Mouse (Mus musculus) kidney, adult 8-10 months (tissue): ENCODE measurements around the gene Gm27021.

Experiments
- DNase-seq, 2 experiments: peaks; one replicate each; pipeline ENCODE4 v3.0.0; 2022

Gene Gm27021

GRCm38 (mm10) chr8:120595963-120596362, 71.9 kb downstream of the Gm27021 start:
- peak; percentile 15 to 58 for DNase-seq

DNA sequence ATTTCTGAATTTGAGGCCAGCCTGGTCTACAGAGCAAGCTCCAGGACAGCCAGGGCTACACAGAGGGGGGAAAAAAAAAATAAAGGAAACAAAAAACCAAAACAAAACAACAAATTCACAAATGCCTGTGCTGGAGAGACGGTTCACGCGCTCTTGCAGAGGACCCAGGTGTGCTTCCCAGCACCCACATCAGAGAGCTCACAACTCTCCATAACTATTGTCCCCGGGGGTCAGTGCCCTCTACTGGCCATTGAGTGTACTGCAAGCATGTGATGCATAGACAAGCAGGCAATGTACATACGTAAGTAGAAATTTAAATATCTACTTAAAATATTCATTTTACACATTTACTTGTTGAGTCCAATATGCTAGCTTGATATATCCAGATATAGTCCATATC, 73.3 kb downstream of the Gm27021 start:
- DNase-seq = no peak

DNA sequence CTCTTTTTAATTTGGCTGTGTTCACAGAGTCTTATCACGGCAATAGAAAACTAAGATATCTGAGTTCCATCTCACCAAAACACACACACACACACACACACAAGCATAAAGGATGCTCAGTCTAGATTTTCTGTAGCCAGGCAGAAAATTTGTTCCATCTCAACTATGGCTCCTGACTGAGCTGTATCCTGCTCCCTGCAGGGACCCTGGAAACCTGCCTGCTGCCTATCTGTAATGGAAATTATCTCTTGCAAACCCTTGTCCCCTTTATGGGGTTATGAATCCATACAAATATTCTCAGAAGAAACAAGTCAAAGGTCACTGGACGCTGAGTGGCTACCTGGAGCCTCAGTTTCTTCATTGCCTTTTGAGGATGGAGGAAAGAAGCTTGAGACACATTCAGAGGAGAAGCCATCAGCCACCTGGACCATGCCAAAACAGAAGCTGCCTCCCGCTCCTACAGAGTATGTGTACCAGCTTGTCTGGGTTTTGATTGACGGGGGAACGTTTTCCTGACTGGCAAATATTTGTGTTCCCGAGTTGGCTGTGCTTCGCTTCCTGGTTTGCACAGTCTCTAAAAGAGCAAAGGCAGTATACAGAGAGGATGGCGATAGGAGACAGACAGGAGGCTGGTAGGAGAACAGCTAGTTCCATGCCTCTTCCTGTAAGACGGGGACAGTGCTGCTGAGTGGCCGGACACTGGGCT, 76.1 kb downstream of the Gm27021 start:
- DNase-seq = no peak

- DNase-seq = peak; percentile 42 to 56
Observed at GRCm38 (mm10) chr8:120589921-120590320, 78.0 kb downstream of the Gm27021 start.

DNA sequence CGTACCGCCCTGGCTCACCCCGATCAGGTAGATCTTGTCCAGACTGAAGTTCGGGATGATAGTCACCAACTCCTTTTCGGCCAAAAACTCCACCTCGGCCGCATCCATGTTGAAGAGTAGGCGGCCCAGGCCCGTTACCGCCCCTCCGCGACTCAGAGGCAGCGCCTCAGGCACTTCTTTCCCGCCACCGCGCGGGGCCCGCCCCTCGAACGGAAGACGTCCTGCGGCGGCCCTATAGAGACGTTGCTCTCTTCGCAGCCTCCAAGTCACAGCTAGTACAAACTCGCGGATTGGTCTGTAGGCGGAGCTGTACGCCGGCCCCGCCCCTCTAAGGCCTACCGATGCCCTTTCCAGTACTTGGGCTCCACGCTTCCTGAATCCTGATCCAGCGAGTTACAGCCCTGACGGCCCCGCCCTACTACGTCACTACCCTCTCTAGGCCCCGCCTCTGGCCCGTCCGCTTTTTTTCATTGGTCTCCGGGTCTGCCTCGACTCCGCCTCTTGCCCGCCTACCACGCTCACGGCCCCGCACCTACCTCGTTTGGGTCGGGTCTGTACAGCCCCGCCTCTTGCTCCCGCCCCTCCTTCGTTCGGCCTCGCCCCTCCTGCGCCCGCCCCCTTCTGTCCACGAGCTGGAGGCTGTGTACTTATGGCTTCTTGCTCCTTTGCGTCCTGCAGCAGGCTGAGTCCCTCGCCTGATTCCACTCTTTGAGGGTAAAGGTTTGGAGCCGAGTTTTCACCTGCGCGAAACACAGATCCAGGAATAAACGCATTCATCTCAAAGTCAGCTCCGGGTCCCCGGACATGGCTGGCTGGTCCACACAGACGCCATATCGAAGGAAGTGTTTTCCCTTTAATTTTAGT, 78.7 kb downstream of the Gm27021 start, which contains the start of gene Gins2:
Gene Gins2 (minus strand): TSS at position 397 of the 864 bp plus-strand sequence.
- DNase-seq = peak; percentile 100

GRCm38 (mm10) chr8:120585521-120585920, 82.4 kb downstream of the Gm27021 start:
- no peak for DNase-seq

- no peak for DNase-seq
Observed at GRCm38 (mm10) chr8:120581811-120582210, 86.1 kb downstream of the Gm27021 start.

GRCm38 (mm10) chr8:120581329-120581728, 86.5 kb downstream of the Gm27021 start:
- no peak for DNase-seq

DNA sequence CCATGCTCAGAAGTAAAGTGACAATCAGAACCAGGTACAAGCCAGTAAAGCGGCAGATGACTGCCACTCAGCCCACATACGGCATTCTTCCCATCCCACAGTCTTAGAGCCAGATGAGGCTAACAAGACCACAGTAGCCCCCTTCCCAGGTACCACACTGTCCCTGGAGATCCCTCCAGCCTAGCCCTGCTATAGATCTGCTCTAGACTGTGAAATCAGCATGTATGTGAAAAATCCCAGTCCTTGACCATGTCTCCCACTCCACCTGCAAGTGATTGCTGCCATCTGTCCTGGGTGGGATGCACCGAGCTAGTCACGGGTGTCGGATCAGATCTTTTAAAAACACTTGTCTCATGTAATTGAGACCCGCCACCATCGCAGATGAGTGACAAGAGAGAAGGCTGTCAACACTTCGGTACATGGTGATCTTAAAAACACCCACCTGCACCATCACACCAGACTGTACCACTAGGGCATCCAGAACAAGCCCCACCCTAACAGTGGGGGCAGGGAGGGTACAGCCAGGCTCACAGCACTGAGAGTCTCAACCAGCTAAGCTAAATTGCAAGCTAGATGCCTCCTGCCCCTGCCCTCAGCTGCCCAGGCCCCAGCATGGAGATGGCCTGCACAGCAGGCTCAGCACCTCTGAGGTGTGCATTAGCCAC, 87.4 kb downstream of the Gm27021 start:
- DNase-seq = no peak

DNA sequence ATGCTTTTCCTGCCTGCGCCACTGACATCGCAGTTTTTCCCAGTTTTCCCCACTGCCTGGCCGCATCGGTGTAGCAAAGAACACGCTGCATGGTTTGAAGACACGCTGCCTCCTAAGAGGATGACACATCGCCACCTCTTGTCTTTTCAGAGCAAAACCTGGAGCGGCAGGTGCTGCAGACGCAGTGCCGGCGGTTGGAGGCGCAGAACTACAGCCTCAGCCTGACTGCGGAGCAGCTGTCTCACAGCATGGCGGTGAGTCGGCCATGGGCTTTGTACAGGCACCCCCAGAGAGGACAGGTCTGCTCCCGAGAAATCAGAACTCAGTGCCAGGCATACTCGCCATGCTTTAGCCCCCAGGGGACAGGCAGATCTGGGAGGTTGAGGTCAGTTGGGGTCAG, 90.1 kb downstream of the Gm27021 start:
- no peak for DNase-seq

DNA sequence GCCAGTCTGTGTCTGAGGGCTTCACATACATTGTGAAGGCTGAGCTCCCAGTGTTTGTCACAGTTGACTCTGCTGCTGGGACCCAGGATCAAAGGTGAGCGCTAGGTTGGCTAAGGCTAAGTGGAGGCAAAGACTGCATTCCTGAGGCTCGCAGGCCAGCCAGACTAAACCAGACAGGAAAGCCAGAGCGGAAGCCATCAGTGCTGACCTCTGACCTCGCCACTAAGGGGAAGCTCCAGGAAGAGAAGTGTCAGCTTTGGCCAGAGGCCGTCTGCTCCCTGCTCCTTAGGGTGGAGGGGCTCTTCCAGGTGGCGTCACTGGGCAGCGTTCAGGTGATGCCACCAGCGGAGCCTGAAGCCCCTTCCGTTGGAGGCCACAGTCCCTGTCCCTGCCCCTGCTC, 92.1 kb downstream of the Gm27021 start:
- DNase-seq = peak; percentile 77 to 81

DNA sequence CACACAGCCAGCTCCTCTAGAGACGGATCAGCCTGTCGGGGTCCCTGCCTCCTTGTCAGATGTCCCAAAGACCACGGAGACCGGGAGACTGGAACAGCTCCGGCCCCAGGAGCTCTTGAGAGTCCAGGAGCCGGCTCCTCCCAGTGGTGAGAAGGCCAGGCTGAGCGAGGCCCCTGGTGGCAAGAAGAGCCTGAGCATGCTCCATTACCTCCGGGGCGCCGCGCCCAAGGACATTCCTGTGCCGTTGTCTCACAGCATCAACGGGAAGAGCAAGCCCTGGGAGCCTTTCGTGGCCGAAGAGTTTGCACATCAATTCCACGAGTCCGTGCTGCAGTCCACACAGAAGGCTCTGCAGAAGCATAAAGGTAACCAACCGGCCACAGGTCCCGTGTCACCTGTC, 92.9 kb downstream of the Gm27021 start:
- DNase-seq = no peak

DNA sequence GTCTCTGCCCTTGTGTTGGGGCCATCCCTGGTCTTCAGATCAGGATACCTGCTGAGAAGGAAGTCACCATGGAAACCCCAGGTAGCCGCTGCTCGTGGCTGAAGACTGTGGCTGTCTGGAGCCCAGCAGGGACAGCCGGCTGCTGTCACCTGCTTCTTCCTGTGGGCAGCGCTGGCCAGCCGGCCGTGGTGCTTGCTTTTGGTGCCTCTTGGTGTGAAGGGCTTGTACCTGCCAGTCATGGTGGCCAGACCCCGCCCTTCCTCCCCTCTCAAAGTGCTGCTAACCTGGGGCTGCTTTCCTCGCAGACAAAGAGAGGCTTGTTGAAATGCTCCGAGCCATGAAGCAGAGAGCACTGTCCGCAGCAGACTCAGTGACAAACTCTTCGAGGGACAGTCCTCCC, 94.0 kb downstream of the Gm27021 start:
- DNase-seq = no peak

GRCm38 (mm10) chr8:120572534-120572933, 95.3 kb downstream of the Gm27021 start:
- no peak for DNase-seq

GRCm38 (mm10) chr8:120571561-120571960, 96.3 kb downstream of the Gm27021 start:
- DNase-seq = no peak

DNA sequence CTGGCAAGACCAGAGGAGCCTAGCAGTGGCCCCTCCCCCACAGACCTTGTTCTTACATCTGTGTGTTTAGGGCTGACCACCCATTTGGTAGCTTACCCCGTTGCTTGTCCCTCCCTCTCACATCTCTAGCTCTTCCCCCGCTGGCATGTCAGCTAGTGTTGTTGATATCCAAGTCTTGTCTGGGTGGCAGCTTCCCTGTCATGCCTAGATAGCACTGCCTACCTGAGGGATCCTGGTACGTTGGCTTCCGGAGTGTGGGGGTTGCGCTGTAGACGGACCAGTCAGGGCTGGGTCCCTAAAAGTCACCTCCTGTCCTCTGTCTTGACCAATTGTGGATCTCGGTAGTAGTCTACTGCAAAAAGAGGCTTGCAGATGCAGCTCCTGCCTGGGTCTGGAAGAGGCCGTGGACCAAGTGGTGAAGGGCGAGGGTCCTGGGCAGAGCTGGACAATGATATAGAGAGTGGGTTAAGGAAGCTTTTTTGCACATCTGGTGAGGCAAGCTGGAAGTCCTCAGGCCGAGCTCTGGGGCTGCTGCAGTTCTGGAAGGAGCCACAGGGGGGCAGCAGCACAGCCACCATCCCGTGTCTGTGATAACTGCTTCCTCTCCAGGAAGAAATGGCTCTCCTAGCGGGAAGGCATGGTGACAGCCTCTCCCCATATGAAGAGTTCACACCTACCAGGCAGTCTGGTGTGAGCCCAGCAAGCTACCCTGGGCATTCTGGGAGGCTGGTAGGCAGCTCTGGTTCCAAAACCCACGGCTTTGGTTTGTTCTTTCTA, 97.8 kb downstream of the Gm27021 start:
- DNase-seq = peak; percentile 47 to 77

DNA sequence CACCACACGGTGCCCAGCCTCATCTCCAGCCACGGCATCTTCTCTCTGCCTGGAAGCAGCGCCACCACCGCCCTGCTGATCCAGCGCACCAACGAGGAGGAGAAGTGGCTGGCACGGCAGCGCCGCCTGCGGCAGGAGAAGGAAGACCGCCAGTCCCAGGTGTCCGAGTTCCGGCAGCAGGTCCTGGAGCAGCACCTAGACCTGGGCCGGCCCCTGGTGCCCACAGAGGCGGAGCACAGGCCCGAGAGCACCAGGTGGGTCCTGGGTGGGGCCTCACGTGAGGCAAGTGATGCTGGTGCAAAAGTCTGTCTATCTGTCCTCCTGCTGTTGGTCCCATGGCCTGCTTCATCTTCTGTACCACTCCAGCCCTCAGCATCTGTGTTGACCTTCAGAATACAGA, 98.8 kb downstream of the Gm27021 start:
- DNase-seq = no peak

DNA sequence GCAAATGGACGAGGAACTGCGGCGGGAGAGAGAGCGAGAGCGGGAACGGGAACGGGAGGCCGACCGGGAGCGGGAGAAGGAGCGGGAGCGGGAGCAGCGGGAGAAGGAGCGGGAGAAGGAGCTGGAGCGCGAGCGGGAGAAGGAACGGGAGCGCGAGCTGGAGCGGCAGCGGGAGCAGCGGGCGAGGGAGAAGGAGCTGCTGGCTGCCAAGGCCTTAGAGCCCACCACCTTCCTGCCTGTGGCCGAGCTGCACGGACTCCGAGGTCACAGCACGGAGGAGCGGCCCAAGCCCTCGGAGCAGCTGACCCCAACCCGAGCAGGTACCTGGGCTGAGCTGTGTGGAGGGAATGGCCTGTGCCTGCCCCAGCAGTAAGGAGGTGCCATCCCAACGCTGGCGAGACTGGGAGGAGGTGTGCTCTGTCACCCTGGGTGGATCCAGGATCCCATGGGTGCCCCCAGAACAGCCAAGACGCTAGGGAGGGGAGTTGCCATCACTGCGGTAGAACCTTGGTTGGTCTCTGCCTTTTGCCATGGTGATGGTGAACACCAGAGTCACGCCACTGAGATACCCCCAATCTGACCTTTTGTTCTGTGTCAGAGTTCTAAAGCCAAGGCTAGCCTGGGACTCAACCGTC, 99.6 kb downstream of the Gm27021 start:
- DNase-seq = no peak

GRCm38 (mm10) chr8:120567731-120568130, 100.1 kb downstream of the Gm27021 start:
- no peak for DNase-seq

- no peak for DNase-seq
Observed at GRCm38 (mm10) chr8:120566681-120567080, 101.2 kb downstream of the Gm27021 start.

- no peak for DNase-seq
Observed at GRCm38 (mm10) chr8:120565151-120565711, 102.6 kb downstream of the Gm27021 start.
